Mouse (Mus musculus) mouse trophoblast stem cell (cell line): ENCODE measurements around the gene Fam83c.

ENCODE experiments used
- in situ Hi-C, 2 experiments: fragments of 300-500 bp; cut with MseI, MboI; formaldehyde crosslinking; loops; 2 replicates in 1 of 2; 3 replicates in 1 of 2; pipeline ENCODE4 v1.15.1; 2025

The Fam83c gene

DNA sequence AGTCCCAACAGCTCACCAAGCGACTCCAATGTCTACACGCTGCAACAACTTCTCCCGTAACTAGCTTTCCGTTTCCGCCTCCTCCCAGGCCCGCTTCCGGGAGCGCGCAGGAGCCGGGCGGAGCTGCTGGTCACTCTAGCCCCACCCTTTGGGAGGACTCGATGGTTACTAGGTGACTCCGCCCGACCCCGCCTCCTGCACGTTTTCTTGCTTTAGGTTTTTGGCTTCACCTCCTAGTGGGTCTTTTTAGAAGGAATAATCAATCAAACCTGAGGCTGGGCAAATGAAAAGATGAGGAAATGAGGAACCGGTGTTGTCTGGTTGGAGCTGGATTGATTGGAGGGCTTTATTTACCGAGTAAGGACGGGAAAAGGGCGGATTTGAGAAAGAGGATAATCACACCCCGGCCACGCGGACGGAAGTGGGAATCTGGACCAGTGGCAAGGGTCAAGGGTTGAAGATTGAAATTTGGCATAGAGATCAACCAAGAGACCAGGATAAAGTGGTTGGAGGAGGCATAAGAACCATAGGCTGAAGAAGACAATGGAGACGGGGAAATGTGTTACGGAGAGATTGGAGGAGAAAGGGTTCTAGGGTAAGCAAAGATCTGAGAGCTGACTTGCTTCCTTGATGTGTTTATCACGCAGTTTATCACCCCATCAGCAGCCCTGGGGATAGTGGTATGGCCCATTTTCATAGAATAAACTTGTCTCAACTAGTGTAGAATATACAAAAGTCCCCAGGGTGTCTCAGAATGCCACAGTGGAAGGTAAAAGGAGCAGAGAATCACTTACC, 7.8 kb downstream of the Fam83c start, which contains the start of gene Eif6:
TSS of gene Eif6 (minus strand) at position 296 of the 795 bp plus-strand sequence.
- in situ Hi-C loops: no loop called here

DNA sequence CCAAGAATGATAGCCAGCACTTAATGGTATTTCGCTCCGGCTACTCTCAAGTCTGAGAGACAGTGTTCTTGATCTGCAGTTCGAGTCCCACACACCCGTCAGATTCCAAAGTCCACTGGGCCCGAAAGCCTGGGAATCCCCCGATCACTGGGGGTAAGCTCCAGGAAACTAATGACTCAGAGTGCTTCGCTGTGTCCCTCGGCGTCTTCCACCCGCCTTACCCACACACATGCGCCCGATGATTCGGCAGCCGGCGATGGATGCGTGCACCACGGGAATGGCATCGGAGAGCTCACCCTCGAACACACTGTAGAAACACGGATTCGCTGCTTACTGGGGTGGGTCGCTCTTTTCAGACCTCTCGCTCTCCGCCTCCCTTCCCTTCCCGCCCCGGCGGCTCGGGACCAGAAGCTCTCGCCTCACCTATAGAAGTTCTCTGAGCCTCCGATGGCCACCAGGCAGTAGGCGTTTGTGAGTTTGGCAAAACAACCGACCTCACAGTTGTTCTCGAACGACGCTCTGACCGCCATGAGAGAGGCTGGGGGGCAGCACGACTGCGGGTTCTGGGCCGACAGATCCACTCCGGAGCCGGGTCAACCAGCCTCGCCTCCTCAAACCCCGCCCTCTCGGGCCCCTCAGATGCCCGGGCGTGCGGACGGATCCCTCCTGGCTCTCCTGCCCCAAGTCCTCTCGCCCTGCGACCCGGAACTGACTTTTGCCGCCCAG, 8.6 kb downstream of the Fam83c start:
- in situ Hi-C loops: no loop called here

DNA sequence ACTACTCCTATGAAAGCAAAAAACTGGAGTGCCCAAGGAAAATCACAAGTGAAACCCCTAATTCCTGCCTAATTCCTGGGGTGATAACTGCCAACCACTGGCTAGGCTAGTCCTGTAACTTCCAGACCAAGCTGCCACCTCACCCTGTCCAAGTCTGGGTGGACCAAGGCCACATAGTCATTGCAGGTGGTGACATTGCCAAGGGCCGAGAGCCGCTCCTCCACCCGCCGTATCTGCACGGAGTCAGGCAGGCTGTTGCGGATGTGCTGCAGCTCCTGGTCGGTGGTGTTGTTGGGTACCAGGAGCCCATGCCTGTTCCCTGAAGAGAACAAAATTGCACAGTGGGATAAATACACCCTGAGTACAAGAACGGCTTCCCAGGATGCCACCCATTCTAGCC, 10.9 kb downstream of the Fam83c start:
- in situ Hi-C loops: no loop called here

DNA sequence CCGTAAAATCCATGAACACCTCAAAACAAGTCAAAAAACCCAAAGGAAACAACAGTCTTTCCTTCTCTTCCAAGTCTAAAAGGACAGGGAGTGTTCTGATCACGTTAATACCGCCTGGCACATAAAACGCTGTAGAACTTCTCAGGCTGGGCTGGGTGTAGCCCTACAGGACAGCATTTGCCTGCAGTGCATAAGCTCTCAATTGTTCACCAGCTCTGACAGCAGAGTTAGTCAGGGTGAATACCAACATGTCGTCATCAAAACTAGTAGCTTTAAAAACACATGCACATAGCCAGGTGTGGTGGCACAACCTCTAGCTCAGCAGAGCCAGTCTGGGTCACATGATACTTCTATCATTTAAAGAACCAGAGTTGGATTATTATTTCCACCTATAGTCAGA, 13.9 kb downstream of the Fam83c start:
- in situ Hi-C loops: no loop called here

DNA sequence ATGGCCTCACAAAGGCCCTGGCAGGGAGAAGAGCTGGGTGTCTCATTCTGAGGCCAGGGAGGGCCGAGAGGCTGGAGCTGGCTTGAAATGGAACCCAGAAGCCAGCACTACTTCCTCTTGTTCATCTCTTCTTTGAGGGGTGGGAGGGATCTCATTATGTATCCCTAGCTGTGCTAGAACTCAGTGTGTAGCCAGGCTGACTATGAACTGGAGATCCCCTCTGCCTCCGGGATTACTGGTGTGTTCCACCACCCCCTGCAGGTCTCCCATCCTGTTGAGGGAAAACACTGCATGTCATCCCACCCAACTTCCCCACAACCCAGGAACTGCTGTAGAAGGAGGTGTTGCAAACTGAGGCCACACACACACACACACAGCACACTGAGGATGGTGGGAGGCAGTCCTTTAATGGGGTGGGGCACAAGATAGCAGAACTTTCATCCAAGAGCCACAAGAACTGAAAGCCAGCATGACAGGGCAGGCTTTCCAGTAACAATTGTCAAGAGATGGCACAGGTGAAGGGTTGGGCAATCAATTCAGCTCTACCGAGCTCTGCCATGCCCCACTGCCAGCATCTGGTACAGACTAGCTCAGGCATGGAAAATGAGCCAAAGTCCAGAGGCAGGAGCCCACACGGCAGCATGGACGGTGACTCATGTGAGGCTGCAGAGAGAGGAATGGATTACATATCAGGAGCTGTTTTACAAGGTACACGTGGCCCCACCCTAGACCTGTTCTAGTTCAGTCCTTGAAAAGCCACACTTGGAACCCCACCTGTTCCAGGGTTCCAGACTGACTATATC, 15.0 kb downstream of the Fam83c start:
- in situ Hi-C loops: no loop called here

GRCm38 (mm10) chr2:155819392-155819448, 15.4 kb downstream of the Fam83c start, which contains the start of gene BC029722:
Gene BC029722, minus strand, starts transcription at chr2:155819426.
- in situ Hi-C loops: no loop called here

GRCm38 (mm10) chr2:155818596-155819391, 15.9 kb downstream of the Fam83c start:
- in situ Hi-C loops: no loop called here

DNA sequence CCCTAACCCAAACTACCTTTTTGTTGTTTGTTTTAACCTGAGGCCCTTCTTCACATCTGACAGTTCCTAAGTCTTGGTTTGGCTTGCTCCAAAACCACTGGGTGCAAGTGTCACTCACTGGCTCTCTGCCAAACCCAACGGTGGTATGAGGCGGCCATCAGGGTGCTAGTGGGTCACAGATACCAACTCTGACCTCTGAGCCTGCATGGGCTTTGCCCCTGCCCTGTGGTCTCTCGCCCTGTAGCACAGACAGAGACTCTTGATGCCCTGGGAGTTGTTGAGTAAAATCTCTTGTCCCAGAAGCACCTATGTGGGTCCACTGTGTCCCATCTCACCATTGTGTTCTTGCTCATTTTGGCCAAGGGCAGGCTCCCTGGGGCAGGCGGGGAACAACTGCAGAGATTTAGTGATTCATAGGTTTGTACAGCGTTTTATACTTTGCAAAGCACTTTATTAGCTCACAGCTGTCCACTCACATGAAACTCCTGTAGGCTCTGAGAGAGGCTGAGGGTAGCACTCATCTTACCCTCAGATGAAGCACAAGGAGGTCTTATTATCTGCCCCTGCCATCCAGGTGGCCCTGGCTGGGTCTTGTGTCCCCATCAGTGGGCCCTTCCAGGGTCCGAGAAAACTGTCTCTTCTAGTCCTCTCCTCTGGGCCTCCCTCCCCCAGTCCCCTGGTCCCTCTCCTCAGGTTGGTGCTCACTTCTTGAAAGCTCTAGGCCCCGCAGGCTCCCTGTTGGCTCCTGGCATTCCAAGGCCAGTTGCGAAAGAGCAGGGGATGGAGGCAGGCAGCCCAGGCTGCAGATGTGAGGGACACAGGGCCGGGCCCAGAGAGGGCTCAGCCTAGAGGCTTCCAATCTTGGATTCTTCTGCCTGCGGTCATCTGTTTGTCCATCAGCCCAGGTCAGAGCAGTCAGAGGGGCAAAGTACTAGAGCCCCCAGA, 17.1 kb downstream of the Fam83c start:
- in situ Hi-C loops: no loop called here

- in situ Hi-C loops: no loop called here
Measured at GRCm38 (mm10) chr2:155816179-155816578, 18.5 kb downstream of the Fam83c start.

- in situ Hi-C loops: no loop called here
Measured at GRCm38 (mm10) chr2:155814829-155815228, 19.8 kb downstream of the Fam83c start.

- in situ Hi-C loops: no loop called here
Measured at GRCm38 (mm10) chr2:155812637-155813036, 22.0 kb downstream of the Fam83c start.

DNA sequence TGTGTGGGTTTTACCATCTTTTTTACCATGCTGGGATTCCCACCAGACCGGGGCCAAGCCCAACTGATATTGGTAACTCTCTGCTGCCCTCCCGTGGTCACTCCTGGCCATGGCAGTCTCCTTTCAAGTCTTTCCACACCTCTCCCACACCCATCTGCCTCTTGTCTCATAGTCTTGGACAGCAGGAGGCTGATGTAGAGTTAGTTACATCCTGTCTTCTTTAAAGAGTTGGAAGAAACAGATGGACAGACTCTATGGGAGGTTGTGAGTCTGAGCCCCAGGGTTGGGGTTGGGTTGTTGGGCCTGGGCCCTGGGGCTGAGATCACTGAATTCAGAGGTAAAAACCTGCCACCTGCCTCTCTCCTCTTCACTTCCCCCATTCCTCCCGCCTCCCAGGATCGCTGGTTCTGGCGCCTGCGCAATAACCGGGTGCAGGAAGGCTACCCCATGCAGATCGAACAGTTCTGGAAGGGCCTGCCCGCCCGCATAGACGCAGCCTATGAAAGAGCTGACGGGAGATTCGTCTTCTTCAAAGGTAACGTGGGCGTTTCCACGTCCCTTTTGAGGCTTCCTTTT, 22.7 kb downstream of the Fam83c start:
- in situ Hi-C loops: no loop called here

GRCm38 (mm10) chr2:155809620-155810019, 25.0 kb downstream of the Fam83c start:
- in situ Hi-C loops: no loop called here

DNA sequence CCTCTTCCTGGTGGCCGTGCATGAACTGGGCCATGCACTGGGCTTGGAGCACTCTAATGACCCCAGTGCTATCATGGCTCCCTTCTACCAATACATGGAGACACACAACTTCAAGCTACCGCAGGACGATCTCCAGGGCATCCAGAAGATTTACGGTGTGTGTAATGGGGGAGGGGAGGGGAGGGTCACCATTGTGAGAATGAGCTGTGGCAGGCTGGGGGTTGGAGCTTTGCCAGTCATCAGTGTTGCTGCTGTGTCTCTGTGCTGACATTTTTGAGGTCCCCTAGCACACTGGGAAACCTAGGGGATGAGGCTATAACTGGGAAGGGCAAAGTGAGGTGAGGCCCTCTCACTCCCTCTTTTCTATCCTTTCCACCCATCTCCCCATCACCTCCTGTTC, 27.2 kb downstream of the Fam83c start:
- in situ Hi-C loops: no loop called here

GRCm38 (mm10) chr2:155806548-155806947, 28.1 kb downstream of the Fam83c start:
- in situ Hi-C loops: no loop called here

GRCm38 (mm10) chr2:155805925-155806255, 28.8 kb downstream of the Fam83c start:
- in situ Hi-C loops: no loop called here

GRCm38 (mm10) chr2:155805231-155805924, 29.3 kb downstream of the Fam83c start:
- in situ Hi-C loops: no loop called here

- in situ Hi-C loops: no loop called here
Measured at GRCm38 (mm10) chr2:155804053-155804452, 30.6 kb downstream of the Fam83c start.

DNA sequence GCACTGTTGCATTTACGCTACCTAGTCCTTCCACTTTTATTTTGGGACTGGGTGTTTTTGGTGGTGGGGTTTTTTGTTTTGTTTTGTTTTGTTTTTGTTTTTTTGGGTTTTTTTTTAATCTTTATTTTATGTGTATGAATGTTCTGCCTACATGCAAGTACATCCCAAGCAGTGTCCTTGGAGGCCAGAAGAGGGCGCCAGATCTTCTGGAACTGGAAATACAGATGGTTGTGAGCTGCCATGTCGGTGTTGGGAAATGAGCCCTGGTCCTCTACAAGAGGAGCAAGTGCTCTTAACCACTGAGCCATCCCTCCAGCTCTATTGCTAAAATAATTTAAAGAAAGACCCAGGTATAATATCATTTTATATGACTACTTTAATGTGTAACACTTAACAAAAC, 31.9 kb downstream of the Fam83c start:
- in situ Hi-C loops: no loop called here

- in situ Hi-C loops: no loop called here
Measured at GRCm38 (mm10) chr2:155798613-155799012, 36.0 kb downstream of the Fam83c start.
